Mouse (Mus musculus) neural tube, embryonic 15.5 days (tissue): ENCODE measurements around the gene Itsn2. TPM values are rescaled to one million over a fixed set of nuclear protein-coding genes. Genes with fewer than 3 reads are reported as not detected.
A peak's percentile ranks its signal among the peaks of the same experiment; 100 is the strongest.

Source experiments
- ATAC-seq: fragments of 200-750 bp; cut with Nextera tagmentation; 2 replicates; pipeline ENCODE4 v1.8.0; 2017; ENCODE audit warnings: mild to moderate bottlenecking, moderate TSS enrichment, moderate library complexity; ENCODE audit not compliant: low FRiP score
- H3K27ac ChIP-seq: fragments of 300-500 bp; sonication (generic); replicated peaks from 2 replicates; pipeline ENCODE4 v1.5.1; 2015; ENCODE audit warnings: mild to moderate bottlenecking, inconsistent platforms
- H3K27me3 ChIP-seq: fragments of 300-500 bp; sonication (generic); replicated peaks from 2 replicates; pipeline ENCODE4 v1.6.1; 2015; ENCODE audit warnings: inconsistent platforms
- H3K36me3 ChIP-seq: fragments of 300-500 bp; sonication (generic); 2 replicates; pipeline ENCODE4 v1.6.1; 2015; ENCODE audit warnings: inconsistent platforms
- H3K4me1 ChIP-seq: fragments of 300-500 bp; sonication (generic); 2 replicates; pipeline ENCODE4 v1.6.1; 2015; ENCODE audit warnings: inconsistent platforms
- H3K4me2 ChIP-seq: fragments of 300-500 bp; sonication (generic); 2 replicates; pipeline ENCODE4 v1.6.1; 2015; ENCODE audit warnings: inconsistent platforms, mild to moderate bottlenecking, moderate library complexity
- H3K4me3 ChIP-seq: fragments of 300-500 bp; sonication (generic); replicated peaks from 2 replicates; pipeline ENCODE4 v1.5.1; 2015; ENCODE audit warnings: mild to moderate bottlenecking, inconsistent platforms
- H3K9ac ChIP-seq: fragments of 300-500 bp; sonication (generic); replicated peaks from 2 replicates; pipeline ENCODE4 v1.6.1; 2015; ENCODE audit warnings: mild to moderate bottlenecking, inconsistent platforms
- H3K9me3 ChIP-seq: fragments of 300-500 bp; sonication (generic); replicated peaks from 2 replicates; pipeline ENCODE4 v1.6.1; 2016; ENCODE audit warnings: inconsistent platforms
- WGBS: fragments of 180-500 bp; shearing (Covaris S2); methylation state at CpG from one replicate; pipeline ENCODE4 v1.1.7; 2015; ENCODE audit warnings: mixed read lengths; 5-methylcytosine and 5-hydroxymethylcytosine counted together
- polyA plus RNA-seq: library from polyadenylated mRNA; unstranded; fragments of >200 nt; fragmentation: Nextera tagmentation; extraction: Ambion mirVana; gene quantifications from 2 replicates; pipeline ENCODE4 v1.2.1, GENCODE M21; 2015

Gene Itsn2
- polyA plus RNA-seq, 1 experiment from 2014 or later = 22.4 TPM

GRCm38 (mm10) chr12:4713361-4713760 lies 120.9 kb downstream of the Itsn2 start:
- Histone ChIP-seq H3K4me3 (no peak overlapping the region), H3K36me3 (peaks cover 27% of the 10 kb centered on the region), H3K4me2 (no peak overlapping the region), H3K27me3 (no peaks in the 10 kb centered on the region), H3K9me3 (no peaks in the 10 kb centered on the region), H3K27ac (no peak overlapping the region), H3K9ac (no peak overlapping the region), H3K4me1 (no peaks in the 10 kb centered on the region)
- ATAC-seq = no peak
- WGBS = 62% methylated on average over 4 of the region's 4 CpGs

- Histone ChIP-seq H3K4me2 (no peak overlapping the region), H3K9ac (no peak overlapping the region), H3K4me1 (no peaks in the 10 kb centered on the region), H3K9me3 (no peaks in the 10 kb centered on the region), H3K27ac (no peak overlapping the region), H3K4me3 (no peak overlapping the region), H3K36me3 (peaks cover 19% of the 10 kb centered on the region), H3K27me3 (no peaks in the 10 kb centered on the region)
- no peak for ATAC-seq
- WGBS = 86% methylated on average over 10 of the region's 10 CpGs
These were observed 123.2 kb downstream of the Itsn2 start for GRCm38 (mm10) chr12:4715606-4716005.

- no peak overlapping the region for H3K4me2 ChIP-seq
- H3K9me3 ChIP-seq = no peaks in the 10 kb centered on the region
- 9% methylated on average over 7 of the region's 7 CpGs for WGBS
- no peak overlapping the region for H3K4me3 ChIP-seq
- peaks cover 11% of the 10 kb centered on the region for H3K36me3 ChIP-seq
- 0 out of 2 replicates have a peak, but pooled peaks have one; percentile 59 for ATAC-seq
- no peaks in the 10 kb centered on the region for H3K4me1 ChIP-seq
- no peaks in the 10 kb centered on the region for H3K27me3 ChIP-seq
- no peak overlapping the region for H3K9ac ChIP-seq
- H3K27ac ChIP-seq = no peak overlapping the region
These were observed 125.0 kb downstream of the Itsn2 start for GRCm38 (mm10) chr12:4717417-4717816.

GRCm38 (mm10) chr12:4719066-4719761 lies 126.8 kb downstream of the Itsn2 start:
- H3K4me1 ChIP-seq = no peaks in the 10 kb centered on the region
- no peak overlapping the region for H3K4me3 ChIP-seq
- WGBS = 86% methylated on average over 13 of the region's 13 CpGs
- H3K9me3 ChIP-seq = no peaks in the 10 kb centered on the region
- H3K27ac ChIP-seq = no peak overlapping the region
- H3K9ac ChIP-seq = no peak overlapping the region
- H3K4me2 ChIP-seq = no peak overlapping the region
- H3K27me3 ChIP-seq = no peaks in the 10 kb centered on the region
- ATAC-seq = no peak
- H3K36me3 ChIP-seq = no peaks in the 10 kb centered on the region

GRCm38 (mm10) chr12:4719762-4720754 lies 127.6 kb downstream of the Itsn2 start:
- H3K4me1 ChIP-seq = no peaks in the 10 kb centered on the region
- no peak overlapping the region for H3K4me3 ChIP-seq
- no peaks in the 10 kb centered on the region for H3K9me3 ChIP-seq
- H3K36me3 ChIP-seq = no peaks in the 10 kb centered on the region
- no peak for ATAC-seq
- no peak overlapping the region for H3K9ac ChIP-seq
- no peak overlapping the region for H3K27ac ChIP-seq
- no peak overlapping the region for H3K4me2 ChIP-seq
- WGBS = 80% methylated on average over 17 of the region's 17 CpGs
- no peaks in the 10 kb centered on the region for H3K27me3 ChIP-seq

GRCm38 (mm10) chr12:4729165-4729564 lies 136.7 kb downstream of the Itsn2 start:
- H3K36me3 ChIP-seq = no peaks in the 10 kb centered on the region
- no peak overlapping the region for H3K9ac ChIP-seq
- no peak for ATAC-seq
- 92% methylated on average over 3 of the region's 3 CpGs for WGBS
- no peak overlapping the region for H3K4me3 ChIP-seq
- no peaks in the 10 kb centered on the region for H3K27me3 ChIP-seq
- H3K27ac ChIP-seq = no peak overlapping the region
- no peaks in the 10 kb centered on the region for H3K9me3 ChIP-seq
- H3K4me2 ChIP-seq = no peak overlapping the region
- H3K4me1 ChIP-seq = no peaks in the 10 kb centered on the region

GRCm38 (mm10) chr12:4731629-4732028 lies 139.2 kb downstream of the Itsn2 start:
- no peak overlapping the region for H3K27ac ChIP-seq
- no peak overlapping the region for H3K9ac ChIP-seq
- no peak for ATAC-seq
- H3K4me3 ChIP-seq = no peak overlapping the region
- WGBS = 61% methylated on average over 4 of the region's 4 CpGs
- H3K36me3 ChIP-seq = no peaks in the 10 kb centered on the region
- H3K27me3 ChIP-seq = no peaks in the 10 kb centered on the region
- H3K4me2 ChIP-seq = no peak overlapping the region
- H3K4me1 ChIP-seq = no peaks in the 10 kb centered on the region
- H3K9me3 ChIP-seq = no peaks in the 10 kb centered on the region

- Histone ChIP-seq H3K4me2 (no peak overlapping the region), H3K4me3 (no peak overlapping the region), H3K9me3 (no peaks in the 10 kb centered on the region), H3K36me3 (no peaks in the 10 kb centered on the region), H3K4me1 (no peaks in the 10 kb centered on the region), H3K9ac (no peak overlapping the region), H3K27me3 (no peaks in the 10 kb centered on the region), H3K27ac (no peak overlapping the region)
- ATAC-seq = no peak
- WGBS = 73% methylated on average over 4 of the region's 4 CpGs
These were observed 139.9 kb downstream of the Itsn2 start for GRCm38 (mm10) chr12:4732332-4732731.

- ATAC-seq = no peak
- H3K9me3 ChIP-seq = no peaks in the 10 kb centered on the region
- 85% methylated on average over 18 of the region's 18 CpGs for WGBS
These were observed 145.7 kb downstream of the Itsn2 start, which contains the start of gene Fam228a for GRCm38 (mm10) chr12:4738031-4738576. Fam228a (minus strand) TSS chr12:4738430.

GRCm38 (mm10) chr12:4740823-4741222 lies 148.4 kb downstream of the Itsn2 start:
- H3K9ac ChIP-seq = no peak overlapping the region
- H3K4me1 ChIP-seq = no peaks in the 10 kb centered on the region
- no peak overlapping the region for H3K4me2 ChIP-seq
- no peak overlapping the region for H3K4me3 ChIP-seq
- H3K27me3 ChIP-seq = no peaks in the 10 kb centered on the region
- H3K36me3 ChIP-seq = no peaks in the 10 kb centered on the region
- H3K9me3 ChIP-seq = no peaks in the 10 kb centered on the region
- no peak for ATAC-seq
- WGBS = 77% methylated on average over 7 of the region's 7 CpGs
- no peak overlapping the region for H3K27ac ChIP-seq

More at GRCm38 (mm10) chr12:4738031-4738576, 145.7 kb downstream of the Itsn2 start, which contains the start of gene Fam228a:
- no peaks in the 10 kb centered on the region for H3K36me3 ChIP-seq
- no peaks in the 10 kb centered on the region for H3K27me3 ChIP-seq
- no peaks in the 10 kb centered on the region for H3K4me1 ChIP-seq
- H3K4me2 ChIP-seq = no peak within 1 kb of the TSS
- H3K27ac ChIP-seq = no peak within 1 kb of the TSS
- H3K9ac ChIP-seq = no peak within 1 kb of the TSS
- no peak within 1 kb of the TSS for H3K4me3 ChIP-seq

- Histone ChIP-seq H3K36me3 (no peaks in the 10 kb centered on the region), H3K4me1 (no peaks in the 10 kb centered on the region), H3K4me2 (no peak overlapping the region), H3K9me3 (no peaks in the 10 kb centered on the region), H3K27me3 (no peaks in the 10 kb centered on the region), H3K27ac (no peak overlapping the region), H3K4me3 (no peak overlapping the region), H3K9ac (no peak overlapping the region)
- ATAC-seq = no peak
- WGBS = 90% methylated on average over 3 of the region's 3 CpGs
These were observed 149.7 kb downstream of the Itsn2 start for GRCm38 (mm10) chr12:4742183-4742582.
